Mouse (Mus musculus): ENCODE measurements at regions not wholly inside any gene's neighbourhood (a gene's known extent, or its start where the extent isn't known, plus 50 kb on each side); places are given as distances from the start of the nearest gene placed in this dataset.

GRCm38 (mm10) chr7:73640194-73640593 lies 98.6 kb upstream of the Chd2 start:
- intact Hi-C loops (cut with DNase I), result no loop called here

GRCm38 (mm10) chr7:73637810-73638125 lies 96.1 kb upstream of the Chd2 start:
- intact Hi-C loops (cut with DNase I), result no loop called here

GRCm38 (mm10) chr7:73637101-73637809 lies 95.6 kb upstream of the Chd2 start:
- intact Hi-C loops (cut with DNase I), result no loop called here

GRCm38 (mm10) chr7:73635422-73635821 lies 93.8 kb upstream of the Chd2 start:
- intact Hi-C loops (cut with DNase I), result no loop called here

- intact Hi-C loops (cut with DNase I), result loop anchor here (5.0 kb wide), 1 partner anchor 193 kb away; no protein-coding TSS in a partner anchor
Measured at GRCm38 (mm10) chr7:73630790-73631189, 89.2 kb upstream of the Chd2 start.

GRCm38 (mm10) chr7:73629182-73629581 lies 87.6 kb upstream of the Chd2 start:
- intact Hi-C loops (cut with DNase I), result loop anchor here (5.0 kb wide), 1 partner anchor 107 kb away; no protein-coding TSS in a partner anchor

GRCm38 (mm10) chr7:73628071-73628470 lies 86.4 kb upstream of the Chd2 start:
- intact Hi-C loops (cut with DNase I), result loop anchor here (5.0 kb wide), 1 partner anchor 106 kb away; no protein-coding TSS in a partner anchor

- intact Hi-C loops (cut with DNase I), result loop anchor here (5.0 kb wide), 1 partner anchor 104 kb away; no protein-coding TSS in a partner anchor
Measured at GRCm38 (mm10) chr7:73626291-73626690, 84.7 kb upstream of the Chd2 start.

- intact Hi-C loops (cut with DNase I), result loop anchor here (5.0 kb wide), 1 partner anchor 103 kb away; no protein-coding TSS in a partner anchor
Measured at GRCm38 (mm10) chr7:73625651-73626050, 84.0 kb upstream of the Chd2 start.

GRCm38 (mm10) chr7:73624992-73625391 lies 83.4 kb upstream of the Chd2 start:
- intact Hi-C loops (cut with DNase I), result loop anchor here (5.0 kb wide), 1 partner anchor 103 kb away; no protein-coding TSS in a partner anchor

GRCm38 (mm10) chr7:73624093-73624600 lies 82.5 kb upstream of the Chd2 start:
- intact Hi-C loops (cut with DNase I), result no loop called here

GRCm38 (mm10) chr7:73622468-73622867 lies 80.8 kb upstream of the Chd2 start:
- intact Hi-C loops (cut with DNase I), result no loop called here

GRCm38 (mm10) chr7:73620341-73620740 lies 78.7 kb upstream of the Chd2 start:
- intact Hi-C loops (cut with DNase I), result no loop called here

- intact Hi-C loops (cut with DNase I), result loop anchor here (1.0 kb wide), 1 partner anchor 82 kb away; no protein-coding TSS in a partner anchor
Measured at GRCm38 (mm10) chr7:73618758-73619416, 77.3 kb upstream of the Chd2 start.

- intact Hi-C loops (cut with DNase I), result loop anchor here (1.0 to 2.0 kb wide), 2 partner anchors 61 to 81 kb away; no protein-coding TSS in a partner anchor
Measured at GRCm38 (mm10) chr7:73617910-73618757, 76.5 kb upstream of the Chd2 start.

- intact Hi-C loops (cut with DNase I), result loop anchor here (2.0 kb wide), 1 partner anchor 60 kb away; no protein-coding TSS in a partner anchor
Measured at GRCm38 (mm10) chr7:73616971-73617906, 75.6 kb upstream of the Chd2 start.

- intact Hi-C loops (cut with DNase I), result loop anchor here (2.0 kb wide), 1 partner anchor 59 kb away; no protein-coding TSS in a partner anchor
Measured at GRCm38 (mm10) chr7:73616015-73616414, 74.4 kb upstream of the Chd2 start.

GRCm38 (mm10) chr7:73614840-73615555 lies 73.4 kb upstream of the Chd2 start:
- intact Hi-C loops (cut with DNase I), result no loop called here

GRCm38 (mm10) chr7:73614341-73614740 lies 72.7 kb upstream of the Chd2 start:
- intact Hi-C loops (cut with DNase I), result no loop called here

Measured in adrenal gland (tissue).